Mouse (Mus musculus): ENCODE data around the gene Dtx3. TPM values are rescaled to one million over a fixed set of nuclear protein-coding genes. Genes with fewer than 3 reads are reported as not detected.

Dtx3 gene
- polyA plus RNA-seq, 1 experiment from 2014 or later: 122 TPM

GRCm38 (mm10) chr10:127216456-127216855 lies 20.9 kb upstream of the Dtx3 start:
- Histone ChIP-seq H3K9me3 (replicated peaks) (no peaks in the 10 kb centered on the region), H3K27ac (no peak overlapping the region), H3K4me3 (no peak overlapping the region), H3K4me1 (peaks cover 4% of the 10 kb centered on the region; the same call in 1 of the 2 replicates), H3K36me3 (no peaks in the 10 kb centered on the region), H3K27me3 (ENCODE audit: low read depth, poor library complexity, severe bottlenecking) (no peaks in the 10 kb centered on the region)
- no peak for DNase-seq (ENCODE audit: low spot score)
- 96% methylated on average over 11 of the region's 11 CpGs for WGBS

DNA sequence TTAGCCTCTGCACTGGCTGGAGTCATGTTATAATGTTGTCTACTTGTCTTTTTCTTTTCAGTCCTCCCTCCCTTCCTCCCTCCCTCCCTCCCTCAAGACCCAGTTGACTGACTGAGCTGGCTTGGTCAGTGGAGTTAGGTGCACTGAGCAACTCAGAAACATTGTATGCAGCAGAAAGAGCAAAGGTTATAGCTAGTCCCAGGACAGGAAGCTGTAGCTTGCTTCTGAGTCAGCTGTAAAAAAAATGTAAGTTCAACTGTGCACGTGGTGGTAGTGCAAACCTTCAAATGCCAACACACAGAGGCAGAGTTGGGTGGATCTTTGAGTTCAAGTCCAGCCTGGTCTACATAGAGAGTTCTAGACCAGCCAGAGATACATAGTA lies 18.9 kb upstream of the Dtx3 start:
- DNase-seq (ENCODE audit: low spot score): no peak
- H3K9me3 ChIP-seq (replicated peaks): no peaks in the 10 kb centered on the region
- H3K36me3 ChIP-seq: 0 out of 2 replicates have a peak, but pooled peaks cover 2% of the 10 kb centered on the region
- no peak overlapping the region for H3K27ac ChIP-seq
- 55% methylated on average over 1 of the region's 1 CpGs for WGBS
- no peaks in the 10 kb centered on the region for H3K27me3 ChIP-seq (ENCODE audit: low read depth, poor library complexity, severe bottlenecking)
- H3K4me1 ChIP-seq: peaks cover 21% of the 10 kb centered on the region
- H3K4me3 ChIP-seq: no peak overlapping the region

DNA sequence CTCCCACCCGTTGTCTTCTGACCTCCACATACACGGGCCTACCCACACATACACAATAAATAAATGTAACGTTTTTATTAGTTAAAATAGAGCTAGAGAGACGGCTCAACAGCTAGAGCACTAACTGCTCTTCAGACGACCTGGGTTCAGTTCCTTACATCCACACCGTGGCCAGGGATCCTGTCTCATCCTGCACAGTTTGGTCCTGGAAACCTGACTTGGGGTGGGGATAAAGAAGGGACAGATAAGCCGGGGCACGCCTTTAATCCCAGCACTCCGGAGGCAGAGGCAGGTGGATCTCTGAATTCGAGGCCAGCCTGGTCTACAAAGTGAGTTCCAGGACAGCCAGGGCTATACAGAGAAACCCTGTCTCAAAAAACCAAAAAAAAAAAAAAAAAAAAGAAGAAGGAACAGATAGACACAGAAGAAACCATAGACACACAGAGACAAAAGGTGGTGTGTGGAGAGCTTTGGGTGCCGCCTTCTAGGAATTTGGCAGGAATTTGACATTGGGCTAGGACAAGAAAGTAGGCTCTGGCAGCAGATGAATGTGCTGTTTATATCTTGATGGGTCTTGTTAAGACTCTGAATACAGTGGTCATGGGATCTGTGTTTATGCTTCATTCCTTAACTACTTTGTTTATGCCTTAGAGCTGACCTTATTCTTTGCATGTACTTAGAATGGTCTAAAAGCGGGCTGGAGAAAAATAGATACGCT lies 18.3 kb upstream of the Dtx3 start:
- Histone ChIP-seq H3K36me3 (peaks cover 4% of the 10 kb centered on the region), H3K27me3 (ENCODE audit: low read depth, poor library complexity, severe bottlenecking) (no peaks in the 10 kb centered on the region), H3K4me3 (no peak overlapping the region), H3K9me3 (replicated peaks) (no peaks in the 10 kb centered on the region), H3K27ac (no peak overlapping the region), H3K4me1 (peaks cover 21% of the 10 kb centered on the region)
- 85% methylated on average over 13 of the region's 13 CpGs for WGBS
- no peak for DNase-seq (ENCODE audit: low spot score)

GRCm38 (mm10) chr10:127213272-127213671 lies 17.7 kb upstream of the Dtx3 start:
- H3K27me3 ChIP-seq (ENCODE audit: low read depth, poor library complexity, severe bottlenecking): no peaks in the 10 kb centered on the region
- H3K4me1 ChIP-seq: peaks cover 21% of the 10 kb centered on the region
- no peak overlapping the region for H3K27ac ChIP-seq
- WGBS: 92% methylated on average over 8 of the region's 8 CpGs
- no peak for DNase-seq (ENCODE audit: low spot score)
- no peaks in the 10 kb centered on the region for H3K9me3 ChIP-seq (replicated peaks)
- no peak overlapping the region for H3K4me3 ChIP-seq
- H3K36me3 ChIP-seq: peaks cover 10% of the 10 kb centered on the region

DNA sequence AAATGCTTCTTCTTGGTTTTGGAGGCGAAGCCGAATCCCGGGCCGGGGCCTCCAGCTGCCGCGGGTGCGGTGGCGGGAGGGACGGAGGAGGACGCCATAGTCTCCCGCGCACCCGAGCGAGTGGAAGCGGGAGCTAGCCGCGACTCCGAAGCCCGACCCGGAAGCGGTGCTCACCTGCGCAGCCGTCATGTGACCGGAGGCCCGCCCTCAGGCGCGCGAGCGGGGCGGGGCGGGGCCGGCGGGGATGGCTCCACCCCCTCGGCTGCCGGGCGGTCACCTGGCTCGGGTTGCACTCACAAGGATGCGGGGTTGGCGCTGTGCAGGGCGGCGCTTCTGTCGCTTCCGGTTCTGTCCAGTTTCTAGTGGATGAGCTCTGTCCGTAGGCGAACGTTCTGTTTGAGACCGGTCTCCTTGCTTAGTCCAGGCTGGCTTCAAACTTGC lies 15.9 kb upstream of the Dtx3 start, which contains the start of gene Pip4k2c:
Gene Pip4k2c (minus strand): TSS at position 172 of the 441 bp plus-strand sequence.
- H3K4me1 ChIP-seq: peaks cover 21% of the 10 kb centered on the region
- WGBS: under 1% methylated on average over 47 of the region's 47 CpGs
- H3K9me3 ChIP-seq (replicated peaks): no peaks in the 10 kb centered on the region
- H3K27ac ChIP-seq: peak within 1 kb of the TSS; percentile 88
- H3K4me3 ChIP-seq: peak within 1 kb of the TSS; percentile 94
- DNase-seq (ENCODE audit: low spot score): peak; percentile 96
- peaks cover 28% of the 10 kb centered on the region for H3K36me3 ChIP-seq
- no peaks in the 10 kb centered on the region for H3K27me3 ChIP-seq (ENCODE audit: low read depth, poor library complexity, severe bottlenecking)

DNA sequence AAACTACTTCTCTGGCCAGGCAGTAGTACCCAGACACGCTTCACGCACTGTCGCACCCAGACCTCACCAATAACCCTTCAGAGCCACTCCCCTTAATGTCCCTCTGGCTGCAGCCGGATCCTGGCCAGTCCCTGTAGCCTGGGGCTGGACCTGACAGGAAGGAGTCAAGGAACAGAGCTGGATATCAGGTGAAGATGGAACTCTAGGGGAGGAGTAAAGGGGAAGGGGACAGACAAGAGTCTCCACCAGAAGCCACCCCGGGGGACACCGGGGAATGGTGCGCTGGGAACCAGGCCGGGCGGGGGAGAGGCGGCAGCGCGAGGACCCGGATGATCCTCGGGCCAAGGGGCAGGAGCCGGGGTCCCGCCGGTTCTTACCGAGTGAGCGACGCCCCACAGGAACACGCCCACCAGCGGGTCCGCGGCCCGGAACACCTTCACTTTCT lies 15.5 kb upstream of the Dtx3 start:
- Histone ChIP-seq H3K4me3 (peak overlapping the region; percentile 94), H3K36me3 (peaks cover 33% of the 10 kb centered on the region), H3K27me3 (ENCODE audit: low read depth, poor library complexity, severe bottlenecking) (no peaks in the 10 kb centered on the region), H3K27ac (peak overlapping the region; percentile 88), H3K4me1 (peaks cover 21% of the 10 kb centered on the region), H3K9me3 (replicated peaks) (no peaks in the 10 kb centered on the region)
- under 1% methylated on average over 25 of the region's 25 CpGs for WGBS
- DNase-seq (ENCODE audit: low spot score): no peak

DNA sequence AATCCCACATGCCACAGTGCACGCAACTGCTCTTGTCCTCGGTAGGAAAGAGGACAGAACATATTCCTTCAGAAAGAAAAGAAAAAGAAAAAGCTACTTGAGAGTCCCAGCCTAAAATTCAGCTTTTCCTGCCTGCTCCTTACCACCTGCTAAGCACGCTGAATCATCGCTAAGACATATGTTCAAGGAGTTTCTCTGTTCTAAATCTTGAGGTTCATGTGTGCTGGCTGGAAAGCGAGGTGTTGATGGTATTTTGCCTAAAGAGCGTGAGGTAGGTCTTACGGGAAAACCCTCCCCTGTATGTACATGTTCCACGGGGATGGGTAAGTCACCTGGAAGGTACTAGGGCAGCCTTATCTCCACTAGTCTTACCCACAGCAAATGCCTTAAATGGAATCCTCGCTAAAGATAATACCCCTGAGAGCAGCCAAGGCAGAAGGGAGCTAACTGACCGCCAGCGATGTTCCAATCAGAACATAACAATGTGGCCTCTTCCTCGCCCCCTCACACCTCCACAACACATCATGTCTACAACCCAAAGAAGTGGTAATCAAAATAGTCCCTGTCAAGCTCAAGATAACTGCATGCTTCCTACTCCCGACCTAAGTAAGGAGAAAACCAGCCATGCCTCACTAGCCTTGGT lies 14.5 kb upstream of the Dtx3 start:
- Histone ChIP-seq H3K9me3 (replicated peaks) (no peaks in the 10 kb centered on the region), H3K4me1 (peaks cover 21% of the 10 kb centered on the region), H3K27ac (no peak overlapping the region), H3K27me3 (ENCODE audit: low read depth, poor library complexity, severe bottlenecking) (no peaks in the 10 kb centered on the region), H3K4me3 (peak overlapping the region; percentile 94), H3K36me3 (peaks cover 42% of the 10 kb centered on the region)
- no peak for DNase-seq (ENCODE audit: low spot score)
- 90% methylated on average over 13 of the region's 13 CpGs for WGBS

- no peak overlapping the region for H3K4me3 ChIP-seq
- WGBS: 93% methylated on average over 4 of the region's 4 CpGs
- H3K36me3 ChIP-seq: peaks cover 53% of the 10 kb centered on the region
- no peak for DNase-seq (ENCODE audit: low spot score)
- H3K4me1 ChIP-seq: peaks cover 21% of the 10 kb centered on the region
- H3K27ac ChIP-seq: no peak overlapping the region
- no peaks in the 10 kb centered on the region for H3K27me3 ChIP-seq (ENCODE audit: low read depth, poor library complexity, severe bottlenecking)
- no peaks in the 10 kb centered on the region for H3K9me3 ChIP-seq (replicated peaks)
Observed at GRCm38 (mm10) chr10:127208921-127209320, 13.4 kb upstream of the Dtx3 start.

GRCm38 (mm10) chr10:127205373-127205772 lies 9.8 kb upstream of the Dtx3 start:
- 95% methylated on average over 10 of the region's 10 CpGs for WGBS
- Histone ChIP-seq H3K36me3 (peaks cover 85% of the 10 kb centered on the region), H3K4me1 (peaks cover 7% of the 10 kb centered on the region), H3K27me3 (ENCODE audit: low read depth, poor library complexity, severe bottlenecking) (no peaks in the 10 kb centered on the region), H3K4me3 (no peak overlapping the region), H3K9me3 (replicated peaks) (no peaks in the 10 kb centered on the region), H3K27ac (no peak overlapping the region)
- no peak for DNase-seq (ENCODE audit: low spot score)

- Histone ChIP-seq H3K36me3 (peaks cover 92% of the 10 kb centered on the region), H3K27me3 (ENCODE audit: low read depth, poor library complexity, severe bottlenecking) (no peaks in the 10 kb centered on the region), H3K4me3 (no peak overlapping the region), H3K9me3 (replicated peaks) (no peaks in the 10 kb centered on the region), H3K27ac (no peak overlapping the region), H3K4me1 (peaks cover 2% of the 10 kb centered on the region; the same call in 1 of the 2 replicates)
- no peak for DNase-seq (ENCODE audit: low spot score)
- 95% methylated on average over 5 of the region's 5 CpGs for WGBS
Observed at GRCm38 (mm10) chr10:127204589-127204988, 9.1 kb upstream of the Dtx3 start.

DNA sequence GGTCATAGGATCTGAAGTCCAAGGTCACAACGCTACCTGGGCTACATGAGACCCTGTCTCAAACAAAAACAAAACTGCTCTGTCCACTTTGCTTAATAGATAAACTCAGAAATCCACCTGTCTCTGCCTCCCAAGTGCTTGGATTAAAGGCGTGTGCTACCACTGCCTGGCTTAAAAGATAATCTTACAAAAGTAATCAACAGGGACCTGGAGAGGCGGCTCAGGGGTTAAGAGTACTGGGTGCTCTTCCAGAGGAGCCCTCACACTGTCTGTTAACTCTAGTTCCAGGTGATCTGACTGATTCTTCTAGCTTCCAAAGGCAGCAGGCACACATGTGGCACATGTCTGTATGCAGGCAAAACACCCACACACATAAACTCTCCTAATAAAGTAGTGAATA lies 7.6 kb upstream of the Dtx3 start:
- peaks cover 96% of the 10 kb centered on the region for H3K36me3 ChIP-seq
- H3K27ac ChIP-seq: no peak overlapping the region
- no peaks in the 10 kb centered on the region for H3K9me3 ChIP-seq (replicated peaks)
- no peak overlapping the region for H3K4me3 ChIP-seq
- no peaks in the 10 kb centered on the region for H3K4me1 ChIP-seq
- DNase-seq (ENCODE audit: low spot score): no peak
- 97% methylated on average over 3 of the region's 3 CpGs for WGBS
- no peaks in the 10 kb centered on the region for H3K27me3 ChIP-seq (ENCODE audit: low read depth, poor library complexity, severe bottlenecking)

DNA sequence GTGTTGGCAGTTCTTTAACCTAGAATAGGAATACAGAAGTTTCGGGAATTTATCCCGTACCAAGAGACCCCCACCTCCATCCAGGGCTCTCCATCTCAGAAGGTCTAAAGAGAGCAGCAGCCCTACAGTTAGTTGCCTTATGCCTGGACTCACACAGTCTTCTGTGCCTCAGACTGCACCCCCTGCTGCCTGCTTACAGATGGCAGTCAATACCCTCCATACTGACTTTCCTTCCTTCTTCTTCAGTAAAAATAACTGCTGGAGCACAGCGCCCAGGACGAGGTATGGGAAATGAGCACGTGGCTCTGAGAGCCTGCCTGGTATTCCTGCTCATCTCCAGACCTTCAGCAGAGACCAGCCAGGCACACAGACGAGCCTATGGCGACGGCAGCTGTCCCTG lies 4.8 kb upstream of the Dtx3 start:
- H3K36me3 ChIP-seq: peaks cover 79% of the 10 kb centered on the region
- no peak overlapping the region for H3K27ac ChIP-seq
- no peaks in the 10 kb centered on the region for H3K27me3 ChIP-seq (ENCODE audit: low read depth, poor library complexity, severe bottlenecking)
- WGBS: 88% methylated on average over 8 of the region's 8 CpGs
- no peak overlapping the region for H3K4me3 ChIP-seq
- H3K9me3 ChIP-seq (replicated peaks): no peaks in the 10 kb centered on the region
- no peak for DNase-seq (ENCODE audit: low spot score)
- H3K4me1 ChIP-seq: peaks cover 11% of the 10 kb centered on the region

DNA sequence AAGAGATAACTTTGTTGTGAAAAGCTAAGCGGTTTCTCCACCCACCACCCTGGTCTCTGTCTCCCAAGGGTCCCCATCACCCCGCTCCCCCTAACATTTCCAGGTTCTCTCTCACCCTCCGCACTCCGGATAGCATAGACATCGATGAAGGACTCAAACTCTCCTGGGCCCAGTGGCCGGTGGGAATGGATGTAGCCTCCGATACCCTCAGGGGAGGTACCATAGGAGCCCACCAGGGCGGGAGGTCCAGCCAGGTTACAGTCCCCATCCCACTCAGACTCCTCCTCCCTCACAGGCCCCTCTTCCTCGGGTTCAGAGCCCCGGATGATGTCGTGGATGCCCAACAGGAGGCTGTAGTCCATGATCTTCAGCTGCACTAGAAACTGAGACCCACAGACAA lies 3.9 kb upstream of the Dtx3 start:
- no peak overlapping the region for H3K4me3 ChIP-seq

More for the DNA sequence above, 3.9 kb upstream of the Dtx3 start:
- peaks cover 70% of the 10 kb centered on the region for H3K36me3 ChIP-seq
- no peaks in the 10 kb centered on the region for H3K9me3 ChIP-seq (replicated peaks)
- no peaks in the 10 kb centered on the region for H3K27me3 ChIP-seq (ENCODE audit: low read depth, poor library complexity, severe bottlenecking)
- 88% methylated on average over 11 of the region's 11 CpGs for WGBS
- peaks cover 19% of the 10 kb centered on the region for H3K4me1 ChIP-seq
- H3K27ac ChIP-seq: no peak overlapping the region
- DNase-seq (ENCODE audit: low spot score): no peak

All from limb, embryonic 10.5 days (tissue).